Mouse (Mus musculus) limb, embryonic 10.5 days (tissue): Measurements from ENCODE around the gene Cacna1f. TPM values are rescaled to one million over a fixed set of nuclear protein-coding genes. Genes with fewer than 3 reads are reported as not detected.

Source experiments
- DNase-seq: peaks from one replicate; pipeline ENCODE4 v3.0.0-alpha.2; 2017; ENCODE audit warnings: low spot score
- H3K27ac ChIP-seq: fragments of 300-500 bp; sonication (generic); 2 replicates; pipeline ENCODE4 v1.5.1; 2016; ENCODE audit warnings: mild to moderate bottlenecking
- H3K27me3 ChIP-seq: fragments of 300-500 bp; sonication (generic); 2 replicates; pipeline ENCODE4 v1.6.1; 2016; ENCODE audit warnings: low read depth, mild to moderate bottlenecking; ENCODE audit not compliant: poor library complexity, severe bottlenecking
- H3K36me3 ChIP-seq: fragments of 300-500 bp; sonication (generic); 2 replicates; pipeline ENCODE4 v1.6.1; 2016; ENCODE audit warnings: mild to moderate bottlenecking, moderate library complexity
- H3K4me1 ChIP-seq: fragments of 300-500 bp; sonication (generic); 2 replicates; pipeline ENCODE4 v1.6.1; 2016
- H3K4me3 ChIP-seq: fragments of 300-500 bp; sonication (generic); 2 replicates; pipeline ENCODE4 v1.5.1; 2016; ENCODE audit warnings: mild to moderate bottlenecking, moderate library complexity
- H3K9me3 ChIP-seq: fragments of 300-500 bp; sonication (generic); replicated peaks from 2 replicates; pipeline ENCODE4 v1.6.1; 2016; ENCODE audit warnings: mild to moderate bottlenecking
- WGBS: fragments of 180-500 bp; shearing (Covaris S2); methylation state at CpG from one replicate; pipeline ENCODE4 v1.1.7; 2016; 5-methylcytosine and 5-hydroxymethylcytosine counted together
- polyA plus RNA-seq: library from polyadenylated mRNA; unstranded; fragments of >200 nt; fragmentation: Nextera tagmentation; extraction: Ambion mirVana; gene quantifications from 2 replicates; pipeline ENCODE4 v1.2.1, GENCODE M21; 2016

Cacna1f gene
- polyA plus RNA-seq, 1 experiment from 2014 or later: not detected

- peak overlapping the region; percentile 80 for H3K27ac ChIP-seq
- no peaks in the 10 kb centered on the region for H3K9me3 ChIP-seq
- H3K4me3 ChIP-seq: peak overlapping the region; percentile 49
- no peaks in the 10 kb centered on the region for H3K27me3 ChIP-seq
- H3K36me3 ChIP-seq: peaks cover 25% of the 10 kb centered on the region
- peak; percentile 67 for DNase-seq
- WGBS: 11% methylated on average over 16 of the region's 19 CpGs
- H3K4me1 ChIP-seq: peaks cover 12% of the 10 kb centered on the region
Observed at GRCm38 (mm10) chrX:7670390-7670881, 63.6 kb downstream of the Cacna1f start.

DNA sequence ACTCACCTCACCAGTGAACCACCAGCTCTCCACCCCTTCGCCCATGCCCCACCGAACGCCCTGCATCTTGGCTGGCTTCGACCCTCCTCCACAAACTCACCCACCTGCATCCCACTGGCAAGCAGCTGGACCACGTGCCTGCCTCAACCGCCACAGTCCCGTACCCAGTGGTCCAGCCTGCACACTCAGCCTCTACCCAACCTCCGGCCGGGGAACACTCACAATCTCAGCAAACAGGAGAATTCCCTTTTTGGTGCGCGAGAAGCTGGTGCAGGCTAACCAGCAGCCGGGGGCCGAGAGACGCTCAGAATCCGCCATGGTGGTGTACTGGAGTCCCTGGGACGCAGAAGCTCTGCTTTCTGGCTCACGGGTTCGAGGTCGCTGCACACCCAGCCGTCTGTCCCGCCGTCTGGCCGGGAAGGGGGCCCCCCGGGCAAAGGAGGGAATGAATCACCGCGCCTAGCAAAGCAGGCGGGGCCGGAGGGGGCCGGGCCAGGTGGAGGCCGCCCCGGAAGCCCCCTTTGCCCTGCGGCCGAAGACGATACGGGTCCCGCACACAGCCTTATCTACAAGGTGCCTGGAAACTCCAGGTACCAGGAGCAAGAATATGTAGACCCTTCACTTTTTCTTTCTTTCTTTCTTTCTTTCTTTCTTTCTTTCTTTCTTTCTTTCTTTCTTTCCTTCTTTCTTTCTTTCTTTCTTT lies 64.2 kb downstream of the Cacna1f start, which contains the start of gene Plp2:
Gene Plp2 (minus strand): TSS at position 470 of the 703 bp plus-strand sequence.
- peaks cover 25% of the 10 kb centered on the region for H3K36me3 ChIP-seq
- H3K9me3 ChIP-seq: no peaks in the 10 kb centered on the region
- peak within 1 kb of the TSS; percentile 80 for H3K27ac ChIP-seq
- H3K27me3 ChIP-seq: no peaks in the 10 kb centered on the region
- peaks cover 12% of the 10 kb centered on the region for H3K4me1 ChIP-seq
- WGBS: 20% methylated on average over 35 of the region's 36 CpGs
- peak; percentile 50 for DNase-seq
- H3K4me3 ChIP-seq: peak within 1 kb of the TSS; percentile 49

GRCm38 (mm10) chrX:7672739-7673138 lies 65.9 kb downstream of the Cacna1f start:
- H3K27me3 ChIP-seq: no peaks in the 10 kb centered on the region
- H3K9me3 ChIP-seq: no peaks in the 10 kb centered on the region
- no peak overlapping the region for H3K4me3 ChIP-seq
- no peak for DNase-seq
- H3K4me1 ChIP-seq: peaks cover 12% of the 10 kb centered on the region
- WGBS: 21% methylated on average over 6 of the region's 6 CpGs
- peaks cover 9% of the 10 kb centered on the region for H3K36me3 ChIP-seq
- no peak overlapping the region for H3K27ac ChIP-seq

- WGBS: 26% methylated on average over 12 of the region's 12 CpGs
- peak overlapping the region; percentile 73; the same call in 1 of the 2 replicates for H3K27ac ChIP-seq
- peak overlapping the region; percentile 40 for H3K4me3 ChIP-seq
- H3K4me1 ChIP-seq: peaks cover 12% of the 10 kb centered on the region
- no peaks in the 10 kb centered on the region for H3K9me3 ChIP-seq
- peak; percentile 33 for DNase-seq
- H3K27me3 ChIP-seq: no peaks in the 10 kb centered on the region
- peaks cover 8% of the 10 kb centered on the region for H3K36me3 ChIP-seq
Observed at GRCm38 (mm10) chrX:7673578-7674281, 66.8 kb downstream of the Cacna1f start.

DNA sequence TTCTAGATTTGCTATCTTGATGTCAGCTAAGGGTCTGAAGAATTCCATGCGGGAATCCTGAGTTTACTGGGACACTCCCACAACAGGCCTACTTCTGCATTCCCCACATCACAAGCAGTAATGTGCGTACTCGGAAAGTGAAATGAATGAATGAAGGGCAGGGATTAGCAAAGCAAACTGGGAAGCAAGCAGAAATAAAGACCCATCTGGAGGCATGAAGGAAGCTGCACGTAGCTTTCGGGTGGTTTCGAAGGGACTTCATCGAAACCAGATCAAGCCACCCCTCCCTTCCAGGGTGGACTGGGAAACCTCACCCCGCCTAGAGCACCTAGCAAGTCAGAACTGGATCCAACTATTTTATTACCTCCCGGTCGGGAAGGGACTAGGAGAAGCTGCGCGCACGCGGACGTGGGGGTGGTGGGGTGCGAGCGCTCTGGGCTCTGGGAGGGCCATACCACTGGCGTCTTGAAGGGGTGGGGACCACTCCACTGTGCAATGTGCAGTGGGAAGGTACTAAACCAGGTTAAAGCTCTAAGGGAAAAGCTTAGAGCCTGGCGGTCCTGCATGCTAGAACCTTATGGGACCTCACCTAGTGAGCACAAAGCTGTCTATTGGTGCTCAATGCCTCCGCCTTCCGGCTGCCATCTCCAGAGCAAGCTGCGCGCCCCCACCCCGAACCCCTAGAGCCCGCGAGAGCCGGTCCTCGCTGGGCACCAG lies 67.6 kb downstream of the Cacna1f start:
- no peaks in the 10 kb centered on the region for H3K9me3 ChIP-seq
- H3K4me1 ChIP-seq: peaks cover 12% of the 10 kb centered on the region
- peaks cover under 1% of the 10 kb centered on the region; the same call in 1 of the 2 replicates for H3K36me3 ChIP-seq
- WGBS: 27% methylated on average over 28 of the region's 28 CpGs
- peak overlapping the region; percentile 40 for H3K4me3 ChIP-seq
- H3K27me3 ChIP-seq: no peaks in the 10 kb centered on the region
- DNase-seq: peak; percentile 43
- peak overlapping the region; percentile 73 for H3K27ac ChIP-seq

GRCm38 (mm10) chrX:7675001-7675380 lies 68.1 kb downstream of the Cacna1f start:
- peak overlapping the region; percentile 73 for H3K27ac ChIP-seq

GRCm38 (mm10) chrX:7678986-7679385 lies 72.1 kb downstream of the Cacna1f start:
- no peak for DNase-seq
- Histone ChIP-seq H3K36me3 (no peaks in the 10 kb centered on the region), H3K27ac (no peak overlapping the region), H3K4me3 (no peak overlapping the region), H3K9me3 (no peaks in the 10 kb centered on the region), H3K27me3 (peaks cover 4% of the 10 kb centered on the region; the same call in 1 of the 2 replicates), H3K4me1 (peaks cover 6% of the 10 kb centered on the region)
- 42% methylated on average over 3 of the region's 3 CpGs for WGBS

More at GRCm38 (mm10) chrX:7675001-7675380, 68.1 kb downstream of the Cacna1f start:
- Histone ChIP-seq H3K27me3 (no peaks in the 10 kb centered on the region), H3K9me3 (no peaks in the 10 kb centered on the region), H3K4me1 (peaks cover 12% of the 10 kb centered on the region), H3K4me3 (peak overlapping the region; percentile 40), H3K36me3 (no peaks in the 10 kb centered on the region)
- 30% methylated on average over 10 of the region's 10 CpGs for WGBS
- no peak for DNase-seq

DNA sequence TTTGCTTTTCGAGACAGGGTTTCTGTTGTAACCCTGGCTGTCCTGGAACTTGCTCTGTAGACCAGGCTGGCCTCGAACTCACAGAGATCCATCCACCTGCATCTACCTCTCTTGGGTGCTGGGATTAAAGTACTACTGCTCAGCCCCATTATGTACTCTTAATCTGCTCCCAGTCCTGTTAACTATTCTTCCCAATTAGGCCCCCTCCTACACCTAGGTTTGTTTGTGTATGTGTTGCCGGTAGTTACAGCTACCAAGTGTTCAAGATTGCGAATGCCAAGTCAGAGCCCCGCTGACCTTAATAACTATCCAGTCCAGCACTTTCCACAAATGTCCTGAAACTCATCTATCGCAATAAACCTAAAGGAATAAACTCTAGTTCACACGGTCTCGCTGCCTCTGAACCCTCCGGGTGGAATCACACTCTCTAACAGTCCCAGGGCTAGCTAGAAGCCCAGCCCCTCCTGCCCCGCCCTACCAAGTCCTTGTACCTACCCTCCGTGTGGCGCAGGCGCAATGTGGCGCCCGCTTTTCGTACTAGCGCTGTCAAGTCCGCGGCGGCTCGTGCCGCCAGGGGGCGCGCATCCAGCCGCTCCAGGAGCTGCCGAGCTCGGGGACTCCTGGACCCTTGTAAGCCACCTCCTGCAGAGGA lies 72.6 kb downstream of the Cacna1f start:
- Histone ChIP-seq H3K9me3 (no peaks in the 10 kb centered on the region), H3K36me3 (no peaks in the 10 kb centered on the region), H3K27me3 (peaks cover 4% of the 10 kb centered on the region; the same call in 1 of the 2 replicates), H3K4me3 (peak overlapping the region; percentile 45), H3K27ac (peak overlapping the region; percentile 36; the same call in 1 of the 2 replicates), H3K4me1 (0 out of 2 replicates have a peak, but pooled peaks cover under 1% of the 10 kb centered on the region)
- peak; percentile 90 for DNase-seq
- WGBS: 14% methylated on average over 27 of the region's 27 CpGs

GRCm38 (mm10) chrX:7680057-7680412 lies 73.2 kb downstream of the Cacna1f start:
- 12% methylated on average over 12 of the region's 12 CpGs for WGBS
- Histone ChIP-seq H3K4me1 (no peaks in the 10 kb centered on the region), H3K36me3 (no peaks in the 10 kb centered on the region), H3K9me3 (no peaks in the 10 kb centered on the region), H3K4me3 (peak overlapping the region; percentile 45), H3K27ac (peak overlapping the region; percentile 36; the same call in 1 of the 2 replicates), H3K27me3 (peaks cover 4% of the 10 kb centered on the region; the same call in 1 of the 2 replicates)
- DNase-seq: no peak

DNA sequence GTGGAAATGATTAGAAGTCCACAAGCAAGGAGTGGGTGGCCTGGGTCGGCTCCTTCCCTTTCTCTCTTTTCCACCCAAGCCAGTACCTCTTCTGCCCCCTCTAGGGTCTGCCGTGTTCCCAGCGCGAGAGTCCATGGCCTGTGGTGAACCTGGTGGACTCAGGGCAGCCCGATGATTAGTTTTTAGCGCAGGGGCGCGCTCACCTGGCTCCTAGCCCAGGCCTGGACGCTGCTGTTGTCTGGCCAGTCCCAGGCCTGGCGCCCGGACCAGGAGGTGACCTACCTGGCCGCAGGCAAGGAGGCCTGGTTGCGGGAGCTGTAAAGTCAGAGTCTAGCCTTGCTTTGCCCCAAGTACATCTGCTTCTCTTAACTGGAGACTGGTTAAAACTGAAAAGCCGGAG lies 74.0 kb downstream of the Cacna1f start, which contains the start of gene Magix:
Gene Magix (minus strand): TSS at position 388 of the 400 bp plus-strand sequence.
- DNase-seq: no peak
- Histone ChIP-seq H3K9me3 (no peaks in the 10 kb centered on the region), H3K27me3 (peaks cover 4% of the 10 kb centered on the region; the same call in 1 of the 2 replicates), H3K4me1 (no peaks in the 10 kb centered on the region), H3K36me3 (no peaks in the 10 kb centered on the region), H3K4me3 (peak within 1 kb of the TSS; percentile 45), H3K27ac (peak within 1 kb of the TSS; percentile 36; the same call in 1 of the 2 replicates)
- WGBS: 67% methylated on average over 14 of the region's 14 CpGs
